Mouse (Mus musculus) left cerebral cortex, postnatal 25 days (tissue): ENCODE measurements at regions not wholly inside any gene's neighbourhood (a gene's known extent, or its start where the extent isn't known, plus 50 kb on each side); places are given as distances from the start of the nearest gene placed in this dataset.
"Not testable (repeated sequence)": the region's sequence is repeated elsewhere in the genome, so short reads cannot be mapped to it uniquely, and the experiment has no call there.

ENCODE experiments used
- DNase-seq, 2 experiments: peaks; one replicate each; pipeline ENCODE4 v3.0.0; 2022; ENCODE audit warnings: low spot score in 2 of 2, mixed read lengths in 1 of 2
- intact Hi-C: fragments of 180-260 bp; cut with DNase I; formaldehyde crosslinking; loops from one replicate; pipeline ENCODE4 v1.15.1; 2025

DNA sequence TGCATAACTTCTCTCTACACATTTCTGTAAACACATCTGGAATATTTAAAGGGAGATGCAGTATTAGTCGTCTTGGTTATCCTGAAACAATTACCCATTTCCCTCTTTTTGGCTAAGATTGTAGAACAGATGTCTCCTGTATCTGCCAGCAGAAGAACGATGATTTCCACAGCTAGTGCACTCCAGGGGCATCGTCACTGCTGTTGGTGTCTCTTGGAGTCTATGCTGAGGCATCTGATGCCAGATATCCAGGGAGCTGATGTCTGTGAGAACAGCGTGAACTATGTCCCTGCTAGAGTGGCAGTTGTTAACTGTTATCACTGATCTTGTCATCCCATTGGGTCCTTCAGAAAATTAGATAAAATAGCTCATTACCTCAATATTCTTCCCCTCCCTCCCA lies 536.2 kb downstream of the Trhde start:
- intact Hi-C loops: no loop called here
- peak in 1 of 2 experiments; percentile 43 for DNase-seq

DNA sequence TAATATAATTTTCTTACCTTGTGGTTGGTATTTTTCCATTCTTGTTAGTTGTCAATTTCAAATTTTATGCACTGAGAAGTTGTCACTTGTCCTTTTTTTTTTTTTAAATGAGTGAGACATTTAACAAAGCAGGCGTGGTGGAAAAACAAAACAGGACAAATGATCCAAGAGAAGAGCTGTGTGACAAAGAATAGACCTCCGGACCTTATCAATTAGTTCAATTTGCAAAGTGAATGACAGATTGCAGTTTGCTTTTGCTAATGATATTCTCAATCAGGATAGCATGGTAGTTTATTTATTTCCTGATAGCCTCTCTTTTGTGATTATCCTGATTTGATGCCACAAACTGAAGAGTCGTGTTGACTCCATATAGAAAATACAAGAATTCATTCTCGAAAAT lies 560.5 kb downstream of the Trhde start:
- no peak for DNase-seq
- intact Hi-C loops: no loop called here

DNA sequence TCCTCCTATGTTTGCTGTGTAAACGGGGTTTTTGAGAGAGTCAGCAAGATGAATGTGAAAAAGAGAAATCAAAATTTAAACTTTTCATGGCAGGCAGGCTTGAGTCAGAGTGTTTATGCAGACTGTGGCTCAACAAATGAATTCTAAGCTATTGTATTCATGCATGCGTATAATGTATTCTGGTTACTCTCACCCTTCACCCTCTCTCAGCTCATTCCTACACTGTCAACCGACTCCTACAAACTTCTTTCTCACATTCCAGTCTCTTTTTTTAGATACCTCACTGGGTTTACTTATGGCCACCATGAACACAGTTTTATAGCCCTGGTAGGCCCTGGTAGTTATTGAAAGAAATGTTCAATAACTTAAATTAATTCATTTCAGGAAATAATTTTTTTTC lies 574.5 kb downstream of the Trhde start:
- intact Hi-C loops: no loop called here
- DNase-seq: no peak

DNA sequence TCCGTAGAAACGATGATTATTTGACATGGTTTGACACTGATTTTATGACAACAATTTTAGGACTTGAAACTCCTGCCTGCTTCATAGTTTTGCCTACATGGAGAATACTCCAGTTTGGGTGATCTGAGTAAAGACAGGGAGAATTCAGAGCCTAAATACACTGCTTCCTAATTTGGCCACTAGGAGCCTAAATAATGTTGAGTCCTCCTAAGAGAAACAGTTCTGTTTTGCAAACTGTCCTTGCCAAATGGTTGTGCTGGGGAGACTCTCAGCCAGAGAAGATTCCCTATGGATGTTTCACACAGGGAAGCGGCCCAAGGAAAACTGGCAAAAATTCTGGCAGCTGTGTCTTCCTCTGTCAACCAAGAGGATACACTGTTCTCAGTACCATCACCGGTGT lies 600.5 kb downstream of the Trhde start:
- intact Hi-C loops: no loop called here
- DNase-seq: no peak

DNA sequence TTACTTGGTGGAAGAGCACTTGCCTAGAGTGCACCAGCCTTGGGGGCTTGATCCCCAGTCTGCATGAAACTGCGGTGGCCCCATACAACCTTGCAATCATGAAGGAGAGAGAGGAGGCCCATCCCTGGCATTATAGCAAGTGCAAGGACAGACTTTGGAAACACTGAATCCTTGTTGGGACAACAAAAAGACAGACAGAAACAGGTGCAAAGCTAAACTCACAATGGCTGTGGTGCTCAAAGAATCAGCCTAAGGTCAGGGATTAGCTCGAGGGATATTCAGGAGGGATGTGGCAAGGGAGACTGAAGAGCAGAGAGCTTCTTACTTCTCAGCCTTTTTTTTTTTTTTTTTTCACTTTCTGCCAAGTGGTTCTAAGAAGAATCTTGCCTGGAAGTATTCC lies 601.2 kb downstream of the Trhde start:
- no peak for DNase-seq
- intact Hi-C loops: no loop called here

DNA sequence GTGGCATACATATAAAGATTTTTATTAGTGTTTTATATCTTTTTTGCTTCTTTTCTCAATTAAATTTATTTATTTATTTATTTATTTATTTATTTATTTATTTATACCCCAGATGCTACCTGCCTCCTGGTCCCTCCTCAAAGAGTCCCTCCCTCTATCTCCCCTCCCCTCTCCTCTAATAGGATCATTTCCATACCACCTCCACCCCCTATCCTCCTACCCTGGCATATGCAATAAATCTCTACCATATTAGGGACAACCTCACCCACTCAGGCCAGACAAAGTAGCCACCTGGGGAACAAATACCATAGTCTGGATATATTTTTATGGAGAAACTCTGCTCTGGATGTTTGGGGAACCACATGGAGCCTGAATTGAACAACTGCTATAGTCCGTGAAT lies 615.8 kb downstream of the Trhde start:
- no peak for DNase-seq
- intact Hi-C loops: no loop called here

DNA sequence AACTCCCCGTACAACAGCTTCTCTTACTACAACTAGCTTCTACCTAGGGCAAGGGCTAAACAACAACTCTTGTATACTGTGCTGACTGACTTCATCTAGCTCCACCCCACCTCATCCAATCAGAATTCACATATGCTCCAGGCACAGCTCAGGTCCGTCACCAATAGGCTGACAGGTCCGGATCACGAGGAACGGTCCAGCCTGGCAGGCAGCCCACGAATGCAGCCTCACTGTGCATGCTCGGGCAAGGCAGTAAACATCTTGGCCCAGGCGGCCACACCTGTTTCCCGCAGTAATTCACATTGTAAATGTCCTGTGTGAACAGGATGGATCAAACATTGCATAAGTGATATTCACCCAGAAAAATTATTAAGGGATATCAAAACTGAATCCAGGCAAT lies 658.8 kb downstream of the Trhde start:
- intact Hi-C loops, DNase-seq: not testable (repeated sequence)

DNA sequence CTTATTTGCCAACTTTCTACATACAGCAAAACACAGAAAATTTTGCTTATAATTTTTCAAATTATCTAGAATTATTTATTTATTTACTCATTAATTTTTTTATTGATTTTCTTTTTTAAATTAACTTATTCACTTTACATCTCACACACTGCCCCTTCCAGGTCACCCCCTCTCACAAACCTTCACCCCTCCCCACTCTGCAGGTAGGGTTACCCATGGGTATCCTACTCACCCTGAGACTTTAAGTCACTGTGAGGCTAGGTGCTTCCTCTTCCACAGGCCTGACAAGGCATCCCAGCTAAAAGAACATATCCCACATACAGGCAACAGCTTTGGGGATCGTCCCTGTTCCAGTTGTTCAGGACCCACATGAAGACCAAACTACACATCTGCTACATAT lies 664.2 kb downstream of the Trhde start:
- no peak for DNase-seq
- intact Hi-C loops: no loop called here

DNA sequence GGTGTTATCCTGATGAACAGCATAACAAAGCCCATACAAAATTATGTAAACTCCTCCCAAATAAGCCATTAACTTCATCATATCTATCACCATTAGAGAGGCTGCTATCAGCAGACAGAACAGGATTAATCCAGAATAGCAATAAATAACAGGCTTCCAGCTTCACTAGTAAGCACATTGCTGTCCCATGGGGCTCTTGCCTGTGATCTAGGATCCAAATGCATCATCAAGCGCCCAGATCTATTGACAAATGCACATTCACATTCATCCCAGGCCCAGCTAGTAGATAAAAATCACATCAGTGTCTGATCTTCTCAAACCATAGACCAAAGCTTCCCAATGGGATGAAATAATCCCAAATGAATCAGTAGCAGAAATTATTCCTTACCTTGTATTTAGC lies 665.0 kb downstream of the Trhde start:
- intact Hi-C loops: no loop called here
- DNase-seq: no peak
